Mouse (Mus musculus): ENCODE results near the gene Glra1. TPM values are rescaled to one million over a fixed set of nuclear protein-coding genes. Genes with fewer than 3 reads are reported as not detected.
"Not testable (repeated sequence)": the region's sequence is repeated elsewhere in the genome, so short reads cannot be mapped to it uniquely, and the experiment has no call there.

Glra1 gene
- not detected in 2 replicates for polyA plus RNA-seq (2012; ENCODE audit: insufficient read depth, low replicate concordance)

DNA sequence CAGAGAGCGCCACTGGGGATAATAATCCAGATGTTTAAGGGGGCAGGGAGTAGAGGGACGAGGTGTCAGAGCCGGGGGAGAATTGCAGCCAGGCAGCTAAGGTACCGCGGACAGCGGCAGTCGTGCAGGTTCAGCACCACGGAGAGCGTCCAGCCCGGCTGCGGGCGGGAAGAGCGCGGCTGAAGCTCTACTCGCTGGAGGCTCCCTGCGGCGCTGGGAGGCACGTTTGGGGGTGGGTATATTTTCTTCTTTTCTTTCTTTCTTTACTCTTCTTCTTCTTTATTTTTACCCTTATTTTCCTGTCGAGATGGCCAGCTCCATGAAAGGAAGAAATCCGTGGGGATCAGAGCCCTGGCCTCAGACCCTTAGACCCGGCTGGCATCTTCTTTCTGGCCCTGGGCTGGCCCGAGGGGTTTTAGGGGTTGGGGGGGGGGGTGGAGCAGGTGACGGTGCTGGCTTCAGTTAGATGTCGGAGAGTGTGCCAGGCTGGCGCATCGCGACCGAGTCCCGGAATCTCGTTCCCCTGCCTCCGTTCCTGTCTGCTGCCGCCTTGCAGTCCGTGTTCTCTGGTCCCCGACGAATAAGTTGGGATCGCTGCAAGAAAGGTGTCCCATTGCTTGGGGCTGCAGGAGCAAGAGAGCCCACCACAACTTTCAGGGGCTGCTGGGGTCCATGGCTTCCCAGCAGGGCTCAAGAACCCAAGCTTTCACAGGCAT, at the start of gene Glra1:
Glra1 (minus strand) TSS at position 391 of the 716 bp plus-strand sequence.
- no peaks in the 10 kb centered on the region for H3K4me1 ChIP-seq
- peaks cover 13% of the 10 kb centered on the region for H3K27me3 ChIP-seq (replicated peaks)
- no peak for TF ChIP-seq FLI1 (IDR thresholded peaks at IDR 0.05; ENCODE audit: low read length)
- no peaks in the 10 kb centered on the region for H3K36me3 ChIP-seq (replicated peaks; ENCODE audit: low read length)
- H3K9me3 ChIP-seq = no peaks in the 10 kb centered on the region
- no peak within 1 kb of the TSS for H3K4me3 ChIP-seq (replicated peaks)

DNA sequence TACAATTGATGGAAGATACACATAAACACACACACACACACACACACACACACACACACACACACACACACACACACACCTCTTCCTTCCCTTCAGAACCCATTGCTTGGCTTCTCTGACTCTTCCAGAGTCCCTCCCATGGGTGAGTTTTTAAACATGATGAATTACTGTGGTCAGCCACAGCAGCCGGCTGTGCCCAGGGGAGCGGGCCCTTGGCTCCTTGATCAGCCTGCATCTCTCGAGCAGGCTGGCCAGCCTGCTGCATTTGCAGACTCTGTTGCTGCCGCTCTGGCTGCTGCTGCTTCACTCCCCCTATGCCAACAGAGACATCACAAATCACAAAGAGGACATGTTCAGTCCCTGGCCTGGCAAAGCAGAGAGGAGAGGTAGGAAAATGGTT, 29.0 kb upstream of the Glra1 start:
- no peaks in the 10 kb centered on the region for H3K36me3 ChIP-seq (replicated peaks; ENCODE audit: low read length)
- H3K4me1 ChIP-seq = no peaks in the 10 kb centered on the region
- no peaks in the 10 kb centered on the region for H3K27me3 ChIP-seq (replicated peaks)
- no peak overlapping the region for H3K4me3 ChIP-seq (replicated peaks)
- H3K9me3 ChIP-seq = no peaks in the 10 kb centered on the region
- TF ChIP-seq GATA1 (IDR thresholded peaks at IDR 0.05; ENCODE audit: borderline replicate concordance, low read length) (no peak), FLI1 (IDR thresholded peaks at IDR 0.05; ENCODE audit: low read length) (no peak)

DNA sequence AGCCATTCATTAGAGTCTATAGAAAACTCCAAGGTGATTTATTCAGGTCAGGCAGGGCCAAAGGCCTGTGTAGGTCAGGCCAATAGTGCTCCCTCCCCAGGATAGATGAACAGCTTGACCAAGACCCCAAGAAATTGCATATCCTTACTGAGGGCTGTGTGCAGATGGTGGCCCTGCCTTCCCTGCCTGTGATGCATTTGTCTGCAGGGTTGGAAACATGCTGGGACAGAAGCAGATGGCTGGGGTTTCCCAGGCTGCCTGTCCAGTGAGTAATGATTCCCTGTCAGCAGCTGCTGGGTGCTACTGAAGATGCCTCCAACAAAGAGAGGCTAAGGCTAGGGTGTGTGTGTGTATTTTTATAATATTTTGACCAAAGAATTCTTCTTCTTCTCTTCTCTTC, 25.9 kb upstream of the Glra1 start:
- H3K36me3 ChIP-seq (replicated peaks; ENCODE audit: low read length) = no peaks in the 10 kb centered on the region
- TF ChIP-seq GATA1 (IDR thresholded peaks at IDR 0.05; ENCODE audit: borderline replicate concordance, low read length) (no peak), FLI1 (IDR thresholded peaks at IDR 0.05; ENCODE audit: low read length) (no peak)
- H3K9me3 ChIP-seq = no peaks in the 10 kb centered on the region
- no peaks in the 10 kb centered on the region for H3K27me3 ChIP-seq (replicated peaks)
- H3K4me1 ChIP-seq = no peaks in the 10 kb centered on the region
- H3K4me3 ChIP-seq (replicated peaks) = no peak overlapping the region

DNA sequence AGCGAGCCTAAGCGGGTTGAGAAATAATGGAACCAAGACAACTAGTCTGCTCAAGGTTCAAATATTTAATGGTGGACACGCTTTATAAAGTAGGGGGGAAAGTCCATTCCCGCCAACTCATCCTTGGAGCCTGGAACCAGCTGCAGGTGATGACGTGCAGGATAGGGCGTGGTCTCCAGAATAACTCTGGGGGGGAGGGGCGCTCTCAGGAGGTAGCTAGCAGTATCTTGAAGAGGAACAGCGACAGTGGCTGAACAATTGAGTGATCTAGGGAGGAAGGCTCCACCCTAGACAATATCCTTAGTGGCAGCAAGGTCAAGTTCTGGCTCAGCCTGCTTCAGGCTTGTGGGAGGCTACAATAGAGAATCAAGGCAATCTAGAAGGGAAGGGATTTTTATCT, 6.6 kb upstream of the Glra1 start:
- not testable (repeated sequence) for H3K9me3 ChIP-seq; H3K4me1 ChIP-seq; H3K36me3 ChIP-seq (replicated peaks; ENCODE audit: low read length); H3K4me3 ChIP-seq (replicated peaks); H3K27me3 ChIP-seq (replicated peaks)

DNA sequence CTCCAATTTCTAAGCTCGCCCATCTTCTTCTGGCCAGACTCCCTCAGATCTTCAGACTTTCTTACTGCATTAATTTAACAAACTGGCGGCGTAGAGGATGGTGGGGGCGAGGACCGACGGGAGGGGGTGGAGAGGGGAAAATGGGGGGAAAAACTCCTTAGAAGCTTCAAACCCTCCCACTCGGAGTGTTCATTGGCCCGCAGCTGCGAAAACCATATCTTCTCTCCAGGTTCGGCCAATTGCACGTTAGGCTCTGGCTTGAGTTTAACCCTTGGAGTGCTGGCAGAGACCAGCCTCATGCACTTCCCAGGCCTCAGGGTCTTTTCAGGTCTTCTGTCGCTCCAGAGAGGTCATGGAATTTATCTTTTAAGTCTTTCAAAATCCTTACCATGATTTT, 524 bp upstream of the Glra1 start:
- Histone ChIP-seq H3K27me3 (replicated peaks) (peaks cover 13% of the 10 kb centered on the region), H3K4me1 (no peaks in the 10 kb centered on the region), H3K36me3 (replicated peaks; ENCODE audit: low read length) (no peaks in the 10 kb centered on the region)

DNA sequence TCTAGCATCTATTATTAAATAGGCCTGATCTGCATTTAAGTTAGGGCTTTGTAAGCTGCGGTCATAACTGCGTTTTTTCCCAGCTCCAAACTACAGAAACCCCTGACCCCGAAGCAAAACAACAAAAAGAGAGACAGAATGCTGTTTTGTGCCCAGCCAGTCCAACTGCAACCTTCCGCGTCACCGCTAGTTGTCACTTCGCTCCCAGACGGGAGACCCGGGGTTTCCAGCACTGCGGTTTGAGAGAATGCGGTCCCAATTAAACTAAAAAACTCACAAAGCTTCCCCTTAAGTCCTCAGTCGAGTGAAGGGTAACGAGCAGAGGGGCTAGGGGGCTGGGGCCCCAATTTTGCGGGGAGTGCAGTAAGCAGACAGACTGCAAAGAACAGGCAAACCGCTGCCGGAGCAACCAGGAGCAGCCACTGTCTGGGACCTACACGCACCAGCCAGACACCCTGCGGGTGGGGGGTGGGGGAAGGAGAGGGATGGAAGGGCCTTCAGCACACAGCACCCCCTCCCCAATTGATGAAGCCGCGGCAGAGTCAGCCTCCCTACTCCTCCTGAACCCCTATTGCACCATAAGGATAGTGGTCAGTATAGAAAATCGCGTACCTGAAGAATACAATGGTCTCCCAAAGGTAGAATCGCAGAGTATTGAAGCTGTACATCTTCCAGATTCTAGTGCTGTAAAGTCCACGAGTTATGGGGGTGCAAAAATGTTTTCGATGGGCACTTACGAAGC, 761 bp downstream of the Glra1 start:
- Histone ChIP-seq H3K27me3 (replicated peaks) (peaks cover 13% of the 10 kb centered on the region), H3K36me3 (replicated peaks; ENCODE audit: low read length) (no peaks in the 10 kb centered on the region), H3K9me3 (no peaks in the 10 kb centered on the region), H3K4me3 (replicated peaks) (no peak overlapping the region), H3K4me1 (no peaks in the 10 kb centered on the region)
- TF ChIP-seq FLI1 (IDR thresholded peaks at IDR 0.05; ENCODE audit: low read length) (no peak), GATA1 (IDR thresholded peaks at IDR 0.05; ENCODE audit: borderline replicate concordance, low read length) (no peak)

More for the DNA sequence above, 524 bp upstream of the Glra1 start:
- no peak for TF ChIP-seq GATA1 (IDR thresholded peaks at IDR 0.05; ENCODE audit: borderline replicate concordance, low read length)
- no peak for TF ChIP-seq FLI1 (IDR thresholded peaks at IDR 0.05; ENCODE audit: low read length)
- no peak overlapping the region for H3K4me3 ChIP-seq (replicated peaks)
- no peaks in the 10 kb centered on the region for H3K9me3 ChIP-seq

DNA sequence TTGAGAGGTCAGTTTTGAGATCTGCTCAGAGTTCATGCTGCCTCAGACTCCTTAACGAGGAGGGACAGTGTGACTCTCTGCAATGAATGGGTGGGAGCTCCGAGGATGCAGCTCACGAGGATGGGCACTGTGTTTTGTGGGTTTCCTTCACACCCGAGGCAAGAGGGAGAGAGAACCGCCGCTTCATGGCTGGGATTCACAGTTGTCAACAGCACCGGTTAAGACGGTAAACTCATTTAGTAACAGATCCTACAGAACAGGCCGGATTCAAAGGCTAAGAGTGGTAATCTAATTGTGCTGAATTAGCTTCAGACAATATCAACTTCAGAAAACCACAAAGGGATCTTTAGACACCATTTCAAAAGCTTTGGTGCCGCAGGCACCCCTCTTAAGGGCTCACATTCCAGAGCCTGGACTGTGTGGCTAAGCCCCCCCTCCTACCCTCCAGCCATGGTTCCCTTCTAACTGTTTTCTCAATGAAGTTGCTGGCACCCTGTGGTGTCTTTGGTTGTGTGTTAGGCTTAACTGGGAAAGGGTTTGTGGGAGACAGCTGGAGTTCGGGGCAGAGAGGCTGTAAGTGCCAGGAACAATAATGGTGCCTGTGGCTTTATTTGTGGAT, 6.4 kb downstream of the Glra1 start:
- Histone ChIP-seq H3K27me3 (replicated peaks) (peaks cover 2% of the 10 kb centered on the region), H3K36me3 (replicated peaks; ENCODE audit: low read length) (no peaks in the 10 kb centered on the region), H3K4me3 (replicated peaks) (no peak overlapping the region), H3K9me3 (no peaks in the 10 kb centered on the region), H3K4me1 (no peaks in the 10 kb centered on the region)
- no peak for TF ChIP-seq GATA1 (IDR thresholded peaks at IDR 0.05; ENCODE audit: borderline replicate concordance, low read length)
- TF ChIP-seq FLI1 (IDR thresholded peaks at IDR 0.05; ENCODE audit: low read length) = no peak

DNA sequence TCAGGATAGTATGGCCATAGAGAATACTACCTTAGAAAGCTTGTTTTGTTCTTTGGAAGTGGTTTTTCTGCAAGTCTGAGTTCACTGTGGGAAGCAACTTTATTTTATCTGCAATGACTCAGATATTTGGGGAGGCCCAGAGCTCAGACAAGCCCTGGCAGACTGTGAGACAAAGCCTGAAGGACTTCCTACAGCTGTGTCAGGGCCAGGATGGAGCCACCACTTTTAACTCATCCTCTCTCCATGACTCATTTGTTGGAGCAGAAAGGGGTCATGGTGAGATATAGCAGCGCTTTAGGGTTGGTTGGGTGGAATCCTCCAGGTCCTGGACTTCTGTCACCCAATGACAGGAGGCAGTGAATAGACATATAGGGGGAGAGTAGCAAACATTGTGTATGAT, 12.3 kb downstream of the Glra1 start:
- Histone ChIP-seq H3K4me3 (replicated peaks) (no peak overlapping the region), H3K9me3 (no peaks in the 10 kb centered on the region), H3K36me3 (replicated peaks; ENCODE audit: low read length) (no peaks in the 10 kb centered on the region), H3K27me3 (replicated peaks) (no peaks in the 10 kb centered on the region), H3K4me1 (no peaks in the 10 kb centered on the region)
- TF ChIP-seq FLI1 (IDR thresholded peaks at IDR 0.05; ENCODE audit: low read length) (no peak), GATA1 (IDR thresholded peaks at IDR 0.05; ENCODE audit: borderline replicate concordance, low read length) (no peak)

DNA sequence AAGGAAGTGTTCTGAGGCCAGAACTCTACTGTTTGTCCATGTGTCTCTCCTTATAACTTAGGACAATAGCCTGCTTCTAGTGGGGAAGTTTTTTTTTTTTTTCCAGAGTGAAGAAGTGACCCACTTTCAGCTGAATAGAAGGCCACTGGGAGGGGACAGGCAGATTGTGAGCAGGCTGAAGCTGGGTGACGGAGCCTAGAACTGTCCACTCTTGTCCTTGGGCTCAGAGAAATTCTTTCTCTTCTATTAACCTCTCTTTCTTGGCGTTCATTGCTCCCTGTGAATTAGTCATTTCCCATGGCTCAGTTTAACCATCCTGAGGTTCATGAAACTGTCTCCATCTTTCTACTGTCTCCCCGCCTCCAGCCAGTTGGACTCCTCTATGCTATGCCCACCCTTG, 13.6 kb downstream of the Glra1 start:
- H3K4me3 ChIP-seq (replicated peaks) = no peak overlapping the region
- H3K36me3 ChIP-seq (replicated peaks; ENCODE audit: low read length) = no peaks in the 10 kb centered on the region
- H3K27me3 ChIP-seq (replicated peaks) = no peaks in the 10 kb centered on the region
- H3K4me1 ChIP-seq = no peaks in the 10 kb centered on the region
- no peaks in the 10 kb centered on the region for H3K9me3 ChIP-seq
- TF ChIP-seq GATA1 (IDR thresholded peaks at IDR 0.05; ENCODE audit: borderline replicate concordance, low read length) = no peak
- no peak for TF ChIP-seq FLI1 (IDR thresholded peaks at IDR 0.05; ENCODE audit: low read length)

DNA sequence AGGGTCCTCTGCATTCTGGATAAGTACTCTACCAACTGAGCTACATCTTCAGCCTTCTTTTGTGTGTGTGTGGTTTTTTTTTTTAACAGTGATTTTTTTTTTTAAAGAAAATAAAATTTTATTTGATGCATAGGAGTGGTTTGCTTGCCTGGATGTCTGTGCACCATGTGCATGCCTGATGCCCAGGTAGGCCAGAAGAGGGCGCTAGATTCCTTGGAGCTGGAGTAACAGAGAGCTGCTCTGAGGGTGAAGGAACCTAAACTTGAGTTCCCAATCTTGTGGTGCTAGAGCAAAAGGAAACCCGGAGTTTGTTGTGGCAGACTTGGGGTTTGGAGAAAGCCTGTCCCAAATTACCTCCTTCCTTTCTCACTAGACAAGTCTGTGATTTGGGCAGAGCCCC, 16.8 kb downstream of the Glra1 start:
- no peak for TF ChIP-seq GATA1 (IDR thresholded peaks at IDR 0.05; ENCODE audit: borderline replicate concordance, low read length)
- no peak for TF ChIP-seq FLI1 (IDR thresholded peaks at IDR 0.05; ENCODE audit: low read length)
- H3K36me3 ChIP-seq (replicated peaks; ENCODE audit: low read length) = no peaks in the 10 kb centered on the region
- H3K4me1 ChIP-seq = no peaks in the 10 kb centered on the region
- H3K9me3 ChIP-seq = no peaks in the 10 kb centered on the region
- H3K4me3 ChIP-seq (replicated peaks) = no peak overlapping the region
- H3K27me3 ChIP-seq (replicated peaks) = no peaks in the 10 kb centered on the region

All from megakaryocyte, embryonic 14.5 days (primary cell).